Mouse (Mus musculus): ENCODE results near the gene Hist1h2ak. TPM values are rescaled to one million over a fixed set of nuclear protein-coding genes. Genes with fewer than 3 reads are reported as not detected.
"Not testable (repeated sequence)": the region's sequence is repeated elsewhere in the genome, so short reads cannot be mapped to it uniquely, and the experiment has no call there.

The Hist1h2ak gene
- polyA plus RNA-seq, 2 experiments: 11.0 to 26.8 TPM

GRCm38 (mm10) chr13:21716540-21717391 lies 36.9 kb downstream of the Hist1h2ak start:
- H3K27me3 ChIP-seq (ENCODE audit: control insufficient read depth, insufficient read depth, low read length); H3K36me3 ChIP-seq (ENCODE audit: control insufficient read depth, insufficient read depth, low read length); H3K9me3 ChIP-seq (ENCODE audit: control insufficient read depth, low read length): not testable (repeated sequence)
- H3K4me2 ChIP-seq (replicated peaks; ENCODE audit: low read depth, low read length, severe bottlenecking): peak overlapping the region; percentile 79
- H3K4me3 ChIP-seq (replicated peaks; ENCODE audit: low read length): peak overlapping the region; percentile 42
- peak overlapping the region; percentile 68 for H3K9ac ChIP-seq (ENCODE audit: low read depth, low read length, severe bottlenecking)
- DNase-seq (ENCODE audit: low spot score) (peak; percentile 27), ATAC-seq (ENCODE audit: low FRiP score, low read depth) (peak; percentile 0; the same call in 1 of the 2 replicates)
- WGBS: 0% methylated on average over 9 of the region's 38 CpGs
- peak overlapping the region; percentile 93 for H3K27ac ChIP-seq (replicated peaks; ENCODE audit: low read depth, low read length)
- H3K4me1 ChIP-seq (ENCODE audit: control insufficient read depth, insufficient read depth, low read length): peaks cover 23% of the 10 kb centered on the region
- peak; percentile 85; the same call in 1 of the 2 replicates for TF ChIP-seq POLR2A (IDR thresholded peaks at IDR 0.05; ENCODE audit: borderline replicate concordance, extremely low read depth, insufficient read depth, insufficient read length)

DNA sequence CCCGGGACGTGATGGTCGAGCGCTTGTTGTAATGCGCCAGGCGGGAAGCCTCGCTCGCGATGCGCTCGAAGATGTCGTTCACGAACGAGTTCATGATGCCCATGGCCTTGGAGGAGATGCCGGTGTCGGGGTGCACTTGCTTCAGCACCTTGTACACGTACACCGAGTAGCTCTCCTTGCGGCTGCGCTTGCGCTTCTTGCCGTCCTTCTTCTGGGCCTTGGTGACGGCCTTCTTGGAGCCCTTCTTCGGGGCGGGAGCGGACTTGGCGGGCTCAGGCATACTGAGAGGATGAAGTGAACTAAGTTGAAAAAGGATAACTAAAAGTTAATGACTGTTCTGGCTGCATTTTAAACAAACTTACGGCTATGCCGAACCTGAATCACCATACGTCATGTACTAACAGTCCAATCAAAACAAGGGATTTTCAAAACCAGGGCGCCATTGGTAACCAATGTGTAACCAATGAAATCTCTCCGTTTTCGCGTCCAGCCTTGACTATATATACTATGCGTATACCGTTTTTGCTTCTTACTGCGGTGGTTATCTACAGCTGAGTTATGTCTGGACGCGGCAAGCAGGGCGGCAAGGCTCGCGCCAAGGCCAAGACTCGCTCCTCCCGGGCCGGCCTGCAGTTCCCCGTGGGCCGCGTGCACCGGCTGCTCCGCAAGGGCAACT lies 37.6 kb downstream of the Hist1h2ak start, which contains the start of the genes Hist1h2bl and Hist1h2ai:
TSS of gene Hist1h2bl (minus strand) at position 280 of the 676 bp plus-strand sequence.
TSS of gene Hist1h2ai (plus strand) at position 559 of the 676 bp plus-strand sequence.
- not testable (repeated sequence) for H3K36me3 ChIP-seq (ENCODE audit: control insufficient read depth, insufficient read depth, low read length); H3K9me3 ChIP-seq (ENCODE audit: control insufficient read depth, low read length); H3K27me3 ChIP-seq (ENCODE audit: control insufficient read depth, insufficient read depth, low read length)
- Histone ChIP-seq H3K27ac (replicated peaks; ENCODE audit: low read depth, low read length) (peak within 1 kb of the TSS; percentile 93), H3K4me2 (replicated peaks; ENCODE audit: low read depth, low read length, severe bottlenecking) (peak within 1 kb of the TSS; percentile 79), H3K4me3 (replicated peaks; ENCODE audit: low read length) (peak within 1 kb of the TSS; percentile 42), H3K9ac (ENCODE audit: low read depth, low read length, severe bottlenecking) (peak within 1 kb of the TSS; percentile 68), H3K4me1 (ENCODE audit: control insufficient read depth, insufficient read depth, low read length) (peaks cover 22% of the 10 kb centered on the region)
- peak; percentile 84; the same call in 1 of the 2 replicates for TF ChIP-seq POLR2A (IDR thresholded peaks at IDR 0.05; ENCODE audit: borderline replicate concordance, extremely low read depth, insufficient read depth, insufficient read length)
- peak; percentile 91 for ATAC-seq (ENCODE audit: low FRiP score, low read depth)
- 3% methylated on average over 24 of the region's 50 CpGs for WGBS
- DNase-seq (ENCODE audit: low spot score): peak; percentile 99

GRCm38 (mm10) chr13:21715131-21715863 lies 38.3 kb downstream of the Hist1h2ak start:
- WGBS: 1% methylated on average over 19 of the region's 22 CpGs
- ATAC-seq (ENCODE audit: low FRiP score, low read depth) (no peak), DNase-seq (ENCODE audit: low spot score) (peak; percentile 35)
- H3K9ac ChIP-seq (ENCODE audit: low read depth, low read length, severe bottlenecking): peak overlapping the region; percentile 59
- H3K4me3 ChIP-seq (replicated peaks; ENCODE audit: low read length): peak overlapping the region; percentile 42
- peak overlapping the region; percentile 79 for H3K4me2 ChIP-seq (replicated peaks; ENCODE audit: low read depth, low read length, severe bottlenecking)
- no peaks in the 10 kb centered on the region for H3K27me3 ChIP-seq (ENCODE audit: control insufficient read depth, insufficient read depth, low read length)
- peaks cover 16% of the 10 kb centered on the region for H3K4me1 ChIP-seq (ENCODE audit: control insufficient read depth, insufficient read depth, low read length)
- H3K9me3 ChIP-seq (ENCODE audit: control insufficient read depth, low read length): no peaks in the 10 kb centered on the region
- no peak for TF ChIP-seq POLR2A (IDR thresholded peaks at IDR 0.05; ENCODE audit: borderline replicate concordance, extremely low read depth, insufficient read depth, insufficient read length)
- no peaks in the 10 kb centered on the region for H3K36me3 ChIP-seq (ENCODE audit: control insufficient read depth, insufficient read depth, low read length)
- H3K27ac ChIP-seq (replicated peaks; ENCODE audit: low read depth, low read length): peak overlapping the region; percentile 84

DNA sequence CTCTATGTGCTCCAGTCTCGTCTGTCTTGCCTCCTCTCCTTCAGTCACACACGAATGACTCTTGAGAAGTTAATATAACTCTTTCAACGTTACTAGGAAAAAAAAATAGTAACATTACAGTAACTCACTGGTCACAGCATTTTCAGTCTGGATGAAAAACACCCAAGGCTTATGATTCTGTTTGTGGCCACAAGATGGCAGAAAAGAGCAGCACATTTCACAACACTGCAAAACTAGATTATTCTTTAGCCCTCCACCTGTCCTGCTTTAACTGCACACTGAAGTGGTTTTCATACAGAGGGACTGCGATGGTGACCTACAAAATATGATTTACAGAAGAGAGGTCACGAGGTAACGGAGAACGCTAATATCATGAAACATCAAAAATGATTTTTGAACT lies 38.9 kb downstream of the Hist1h2ak start:
- Histone ChIP-seq H3K9ac (ENCODE audit: low read depth, low read length, severe bottlenecking) (peak overlapping the region; percentile 59), H3K4me2 (replicated peaks; ENCODE audit: low read depth, low read length, severe bottlenecking) (peak overlapping the region; percentile 79), H3K4me3 (replicated peaks; ENCODE audit: low read length) (peak overlapping the region; percentile 42), H3K9me3 (ENCODE audit: control insufficient read depth, low read length) (no peaks in the 10 kb centered on the region), H3K27me3 (ENCODE audit: control insufficient read depth, insufficient read depth, low read length) (no peaks in the 10 kb centered on the region), H3K27ac (replicated peaks; ENCODE audit: low read depth, low read length) (peak overlapping the region; percentile 84), H3K36me3 (ENCODE audit: control insufficient read depth, insufficient read depth, low read length) (no peaks in the 10 kb centered on the region), H3K4me1 (ENCODE audit: control insufficient read depth, insufficient read depth, low read length) (peaks cover 12% of the 10 kb centered on the region)
- DNase-seq (ENCODE audit: low spot score) (peak; percentile 83), ATAC-seq (ENCODE audit: low FRiP score, low read depth) (no peak)
- 3% methylated on average over 7 of the region's 7 CpGs for WGBS
- no peak for TF ChIP-seq POLR2A (IDR thresholded peaks at IDR 0.05; ENCODE audit: borderline replicate concordance, extremely low read depth, insufficient read depth, insufficient read length)

- Histone ChIP-seq H3K27me3 (ENCODE audit: control insufficient read depth, insufficient read depth, low read length) (no peaks in the 10 kb centered on the region), H3K4me2 (replicated peaks; ENCODE audit: low read depth, low read length, severe bottlenecking) (peak overlapping the region; percentile 48), H3K9me3 (ENCODE audit: control insufficient read depth, low read length) (no peaks in the 10 kb centered on the region), H3K9ac (ENCODE audit: low read depth, low read length, severe bottlenecking) (no peak overlapping the region), H3K36me3 (ENCODE audit: control insufficient read depth, insufficient read depth, low read length) (no peaks in the 10 kb centered on the region), H3K4me1 (ENCODE audit: control insufficient read depth, insufficient read depth, low read length) (peaks cover 6% of the 10 kb centered on the region), H3K4me3 (replicated peaks; ENCODE audit: low read length) (peak overlapping the region; percentile 68), H3K27ac (replicated peaks; ENCODE audit: low read depth, low read length) (no peak overlapping the region)
- DNase-seq (ENCODE audit: low spot score) (no peak), ATAC-seq (ENCODE audit: low FRiP score, low read depth) (no peak)
- TF ChIP-seq POLR2A (IDR thresholded peaks at IDR 0.05; ENCODE audit: borderline replicate concordance, extremely low read depth, insufficient read depth, insufficient read length): no peak
- 30% methylated on average over 4 of the region's 4 CpGs for WGBS
Measured at GRCm38 (mm10) chr13:21711698-21712097, 41.9 kb downstream of the Hist1h2ak start.
